Mouse (Mus musculus) lung, embryonic 16.5 days (tissue): ENCODE data around the gene Shroom4. TPM values are rescaled to one million over a fixed set of nuclear protein-coding genes. Genes with fewer than 3 reads are reported as not detected.

Source experiments
- ATAC-seq: fragments of 200-750 bp; cut with Nextera tagmentation; 2 replicates; pipeline ENCODE4 v1.8.0; 2017; ENCODE audit warnings: low read depth, mild to moderate bottlenecking, moderate library complexity
- H3K27ac ChIP-seq: fragments of 300-500 bp; sonication (generic); 2 replicates; pipeline ENCODE4 v1.5.1; 2014; ENCODE audit warnings: mild to moderate bottlenecking, control low read depth, low read length
- H3K27me3 ChIP-seq: fragments of 300-500 bp; sonication (generic); 2 replicates; pipeline ENCODE4 v1.6.1; 2014; ENCODE audit warnings: low read depth, low read length, mixed read lengths; ENCODE audit not compliant: control insufficient read depth, insufficient read depth
- H3K36me3 ChIP-seq: fragments of 300-500 bp; sonication (generic); 2 replicates; pipeline ENCODE4 v1.6.1; 2014; ENCODE audit warnings: low read length; ENCODE audit not compliant: control insufficient read depth, insufficient read depth
- H3K4me1 ChIP-seq: fragments of 300-500 bp; sonication (generic); replicated peaks from 2 replicates; pipeline ENCODE4 v1.6.1; 2014; ENCODE audit warnings: low read length, mixed read lengths; ENCODE audit not compliant: control insufficient read depth, insufficient read depth
- H3K4me2 ChIP-seq: fragments of 300-500 bp; sonication (generic); 2 replicates; pipeline ENCODE4 v1.6.1; 2014; ENCODE audit warnings: low read depth, low read length, control low read depth
- H3K4me3 ChIP-seq: fragments of 300-500 bp; sonication (generic); 2 replicates; pipeline ENCODE4 v1.5.1; 2014; ENCODE audit warnings: mild to moderate bottlenecking, low read length, control low read depth
- H3K9ac ChIP-seq: fragments of 300-500 bp; sonication (generic); 2 replicates; pipeline ENCODE4 v1.6.1; 2014; ENCODE audit warnings: low read length, control low read depth
- H3K9me3 ChIP-seq: fragments of 300-500 bp; sonication (generic); 2 replicates; pipeline ENCODE4 v1.6.1; 2016; ENCODE audit warnings: low read length; ENCODE audit not compliant: control insufficient read depth
- WGBS: fragments of 180-500 bp; shearing (Covaris S2); extraction: QIAGEN DNeasy Blood & Tissue Kit; methylation state at CpG from one replicate; pipeline ENCODE4 v1.1.7; 2014; 5-methylcytosine and 5-hydroxymethylcytosine counted together
- polyA plus RNA-seq: library from polyadenylated mRNA; unstranded; fragments of >200 nt; fragmentation: Nextera tagmentation; extraction: Ambion mirVana; gene quantifications from 2 replicates; pipeline ENCODE4 v1.2.1, GENCODE M21; 2015

Gene Shroom4
- polyA plus RNA-seq, 1 experiment from 2014 or later, result 8.3 TPM

DNA sequence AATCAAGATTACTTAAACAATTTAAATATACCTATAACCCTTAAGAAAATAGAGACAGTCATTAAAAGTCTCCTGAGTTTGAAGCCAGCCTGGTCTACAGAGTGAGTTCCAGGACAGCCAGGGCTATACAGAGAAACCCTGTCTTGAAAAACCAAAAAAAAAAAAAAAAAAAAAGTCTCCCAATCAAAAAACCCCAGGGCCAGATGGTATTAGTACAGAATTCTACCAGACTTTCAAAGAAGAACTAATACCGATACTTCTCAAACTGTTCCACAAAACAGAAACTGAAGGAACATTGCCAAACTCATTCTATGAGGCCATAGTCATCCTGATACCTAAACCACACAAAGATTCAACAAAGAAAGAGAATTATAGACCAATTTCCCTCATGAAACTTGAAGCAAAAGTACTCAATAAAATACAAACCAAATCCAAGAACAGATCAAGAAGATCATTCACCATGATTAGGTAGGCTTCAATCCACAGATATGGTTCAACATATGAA lies 259.2 kb downstream of the Shroom4 start:
- Histone ChIP-seq H3K4me2 (no peak overlapping the region), H3K4me1 (no peaks in the 10 kb centered on the region), H3K27me3 (no peaks in the 10 kb centered on the region), H3K36me3 (no peaks in the 10 kb centered on the region), H3K4me3 (no peak overlapping the region), H3K9ac (no peak overlapping the region), H3K27ac (no peak overlapping the region), H3K9me3 (no peaks in the 10 kb centered on the region)
- no peak for ATAC-seq
- 93% methylated on average over 1 of the region's 1 CpGs for WGBS

Other genes with a start within 250 kb of the Shroom4 start
- gene Nudt10, start 226.8 kb upstream of the Shroom4 start, polyA plus RNA-seq, result 3.6 and 3.7 TPM in 2 replicates
- 0.06 and 0.11 TPM in 2 replicates for gene Bmp15, start 79.1 kb upstream of the Shroom4 start, polyA plus RNA-seq